In the genomic region with DNA sequence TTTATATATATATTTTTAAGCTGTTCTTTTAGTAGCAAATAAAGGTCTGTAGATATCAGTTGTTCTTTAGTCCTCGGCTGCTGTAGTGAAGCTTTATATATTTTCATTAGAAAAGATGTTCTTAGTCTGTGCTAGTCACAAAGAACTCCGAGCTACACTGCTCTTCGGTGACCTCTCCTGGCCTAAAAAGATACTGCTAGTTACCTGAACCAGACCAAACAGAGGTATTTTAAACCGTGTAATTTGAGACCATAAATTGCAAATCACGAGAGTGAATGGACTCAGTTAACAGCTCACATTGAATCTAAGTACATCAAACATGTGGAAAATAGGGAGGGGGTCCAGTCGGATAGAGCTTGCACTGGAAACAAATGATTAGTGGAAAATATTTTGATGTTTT, we compare ENCODE assay signal across 9 mouse cellular contexts.
A peak's percentile ranks its signal among the peaks of the same experiment; 100 is the strongest.
DNase-seq lines count a peak whose midpoint lies in the region; ATAC-seq lines count a peak whose summit lies in the region.
"Had no signal": no experiment of that assay in that cellular context is flagged by ENCODE, and none has a peak within 500 bp of the region (broad histone marks: within the 10 kb centered on the region; RNA-seq: fewer than 3 reads in every experiment).

No protein-coding gene starts in this region.

- no peak overlapping the region for H3K9ac ChIP-seq in forebrain, embryonic 14.5 days (ENCODE audit: low read length)

- no peak overlapping the region for H3K27ac ChIP-seq in forebrain, embryonic 14.5 days (ENCODE audit: low read depth, low read length)

- WGBS in forebrain, embryonic 14.5 days: 10% methylated on average over 6 of the region's 6 CpGs

- no peak overlapping the region for H3K4me2 ChIP-seq in forebrain, embryonic 14.5 days (ENCODE audit: low read length)

- peak; percentile 11 to 23 for DNase-seq in adrenal gland, postnatal 36 days
- no peak for DNase-seq in adrenal gland, adult 8-10 months
- peak; percentile 24 for DNase-seq in thymus, postnatal 0 days (ENCODE audit: low spot score)
- DNase-seq in thymus, postnatal 36 days: no peak
- peak; percentile 72 for DNase-seq in forebrain, embryonic 14.5 days (ENCODE audit: low spot score)
- DNase-seq in left cerebral cortex, postnatal 14 days (ENCODE audit: low spot score in 2 of 2): peak; percentile 51 to 61
- DNase-seq in right cerebral cortex, postnatal 4 days: peak; percentile 37

- H3K4me1 ChIP-seq in forebrain, embryonic 14.5 days (ENCODE audit: control insufficient read depth, insufficient read depth, low read length): no peaks in the 10 kb centered on the region

- intact Hi-C loops in left cerebral cortex, postnatal 14 days (cut with DNase I): loop anchor here (10.0 kb wide), 1 partner anchor 1158 kb away; no protein-coding TSS in a partner anchor

- no peaks in the 10 kb centered on the region for H3K36me3 ChIP-seq in forebrain, embryonic 14.5 days (ENCODE audit: control insufficient read depth, insufficient read depth, low read length)

- peak; percentile 79 for ATAC-seq in forebrain, embryonic 14.5 days
- ATAC-seq in granulocyte monocyte progenitor cell, adult 5-6 weeks (replicated peaks; ENCODE audit: poor library complexity, severe bottlenecking): no peak; the same call in 1 of the 2 replicates

- H3K4me3 ChIP-seq in forebrain, embryonic 14.5 days (ENCODE audit: low read depth, low read length): no peak overlapping the region
- H3K4me3 ChIP-seq: myocyte had no signal

- H3K27me3 ChIP-seq in forebrain, embryonic 14.5 days (replicated peaks; ENCODE audit: control insufficient read depth, insufficient read depth, low read length): no peaks in the 10 kb centered on the region

- no peaks in the 10 kb centered on the region for H3K9me3 ChIP-seq in forebrain, embryonic 14.5 days (replicated peaks; ENCODE audit: control insufficient read depth, low read length)

Comparison
In these comparisons a context has a peak if more than half of its experiments do, and no peak if none do; other contexts are left out.
1. DNase-seq: peak in adrenal gland, postnatal 36 days (2 of 2), thymus, postnatal 0 days (single experiment), forebrain, embryonic 14.5 days (single experiment), left cerebral cortex, postnatal 14 days (2 of 2) and right cerebral cortex, postnatal 4 days (single experiment); none in adrenal gland, adult 8-10 months (single experiment) and thymus, postnatal 36 days (0 of 2).